Mouse (Mus musculus) forebrain, postnatal 0 days (tissue): ENCODE results near the gene Utp4. TPM values are rescaled to one million over a fixed set of nuclear protein-coding genes. Genes with fewer than 3 reads are reported as not detected.

Experiments
- ATAC-seq: fragments of 200-750 bp; cut with Nextera tagmentation; 2 replicates; pipeline ENCODE4 v1.8.0; 2017; ENCODE audit warnings: mild to moderate bottlenecking, moderate library complexity
- DNase-seq: peaks from one replicate; pipeline ENCODE4 v3.0.0-alpha.2; 2015
- H3K27ac ChIP-seq: fragments of 300-500 bp; sonication (generic); 2 replicates; pipeline ENCODE4 v1.5.1; 2014; ENCODE audit warnings: low read depth, mild to moderate bottlenecking, antibody characterized with exemption, low read length, moderate library complexity, mixed read lengths
- H3K27me3 ChIP-seq: fragments of 300-500 bp; sonication (generic); 2 replicates; pipeline ENCODE4 v1.6.1; 2014; ENCODE audit warnings: mild to moderate bottlenecking, low read length, mixed read lengths; ENCODE audit not compliant: insufficient read depth
- H3K36me3 ChIP-seq: fragments of 300-500 bp; sonication (generic); 2 replicates; pipeline ENCODE4 v1.6.1; 2014; ENCODE audit warnings: mild to moderate bottlenecking, moderate library complexity; ENCODE audit not compliant: insufficient read depth
- H3K4me1 ChIP-seq: fragments of 300-500 bp; sonication (generic); 2 replicates; pipeline ENCODE4 v1.6.1; 2014; ENCODE audit warnings: antibody characterized with exemption; ENCODE audit not compliant: insufficient read depth
- H3K4me2 ChIP-seq: fragments of 300-500 bp; sonication (generic); 2 replicates; pipeline ENCODE4 v1.6.1; 2014; ENCODE audit warnings: low read depth, mild to moderate bottlenecking, moderate library complexity
- H3K4me3 ChIP-seq: fragments of 300-500 bp; sonication (generic); 2 replicates; pipeline ENCODE4 v1.5.1; 2014; ENCODE audit warnings: low read depth, low read length, mixed read lengths
- H3K9ac ChIP-seq: fragments of 300-500 bp; sonication (generic); 2 replicates; pipeline ENCODE4 v1.6.1; 2014; ENCODE audit warnings: mild to moderate bottlenecking
- H3K9me3 ChIP-seq: fragments of 300-500 bp; sonication (generic); 2 replicates; pipeline ENCODE4 v1.6.1; 2016; ENCODE audit warnings: low read length
- CTCF ChIP-seq: sonication (generic); IDR thresholded peaks from 2 replicates; pipeline ENCODE4 v1.5.1; 2016; ENCODE audit warnings: antibody characterized with exemption, control low read depth, low read depth
- WGBS: fragments of 180-500 bp; shearing (Covaris S2); extraction: QIAGEN DNeasy Blood & Tissue Kit; methylation state at CpG from one replicate; pipeline ENCODE4 v1.1.7; 2014; 5-methylcytosine and 5-hydroxymethylcytosine counted together
- polyA plus RNA-seq: library from polyadenylated mRNA; unstranded; fragments of >200 nt; fragmentation: Nextera tagmentation; extraction: Ambion mirVana; gene quantifications from 2 replicates; pipeline ENCODE4 v1.2.1, GENCODE M21; 2015
- total RNA-seq: library from RNA; depleted of rRNA; stranded (reverse); fragments of >200 nt; gene quantifications from 2 replicates; pipeline ENCODE4 v1.2.3, GENCODE M21; 2014

Gene Utp4
- total and polyA plus RNA-seq, 2 experiments from 2014 or later: 22.2 to 30.4 TPM

DNA sequence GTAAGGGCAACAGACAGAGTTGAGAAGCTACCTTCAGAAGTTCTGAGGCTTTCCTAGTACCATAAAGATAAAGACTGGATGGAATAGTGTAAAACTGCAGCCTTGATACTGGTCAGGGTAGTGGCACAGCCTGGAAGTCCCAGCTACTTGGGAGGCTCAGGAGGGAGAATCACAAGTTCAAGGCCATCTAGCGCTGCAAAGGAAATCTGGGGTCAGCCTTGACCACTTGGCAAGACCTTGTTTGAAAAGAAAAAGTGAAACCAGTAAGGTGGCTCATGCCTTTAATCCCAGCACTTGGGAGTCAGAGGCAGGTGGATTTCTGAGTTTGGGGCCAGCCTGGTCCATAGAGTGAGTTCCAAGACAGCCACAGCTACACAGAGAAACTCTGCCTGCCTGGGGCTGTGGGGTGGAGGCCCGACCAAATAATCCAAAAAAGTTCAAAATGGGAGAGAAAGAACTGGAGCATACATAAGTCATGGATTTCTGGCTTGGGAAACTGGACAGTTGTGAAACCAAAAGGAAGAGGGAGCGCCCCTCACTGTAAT lies 50.5 kb downstream of the Utp4 start:
- ATAC-seq: no peak
- H3K27ac ChIP-seq: no peak overlapping the region
- H3K4me2 ChIP-seq: no peak overlapping the region
- no peaks in the 10 kb centered on the region for H3K9me3 ChIP-seq
- H3K9ac ChIP-seq: no peak overlapping the region
- H3K4me3 ChIP-seq: no peak overlapping the region
- 89% methylated on average over 3 of the region's 3 CpGs for whole genome bisulfite sequencing
- TF ChIP-seq CTCF: no peak
- no peaks in the 10 kb centered on the region for H3K4me1 ChIP-seq
- no peak for DNase-seq
- 0 out of 2 replicates have a peak, but pooled peaks cover under 1% of the 10 kb centered on the region for H3K27me3 ChIP-seq
- no peaks in the 10 kb centered on the region for H3K36me3 ChIP-seq

DNA sequence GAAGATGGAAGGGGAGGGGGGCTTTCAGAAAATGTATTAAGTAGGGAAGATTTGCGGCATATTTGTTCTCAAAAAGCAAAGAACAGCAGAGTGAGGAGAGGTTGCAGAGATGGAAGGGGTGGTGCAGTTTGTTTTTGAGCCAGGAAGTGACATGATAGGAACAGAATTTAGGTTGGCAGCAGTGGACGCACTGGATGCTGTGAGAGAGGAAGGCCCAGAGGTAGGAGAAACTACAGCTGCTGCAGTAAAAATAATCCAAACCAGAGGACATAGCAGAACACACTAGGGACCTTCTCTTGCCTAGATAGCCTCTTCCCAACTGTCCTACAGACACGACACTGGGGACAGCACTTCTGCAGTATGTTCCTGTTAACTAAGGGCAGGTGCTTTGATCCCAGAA lies 51.3 kb downstream of the Utp4 start:
- Histone ChIP-seq H3K27ac (no peak overlapping the region), H3K4me2 (no peak overlapping the region)

DNA sequence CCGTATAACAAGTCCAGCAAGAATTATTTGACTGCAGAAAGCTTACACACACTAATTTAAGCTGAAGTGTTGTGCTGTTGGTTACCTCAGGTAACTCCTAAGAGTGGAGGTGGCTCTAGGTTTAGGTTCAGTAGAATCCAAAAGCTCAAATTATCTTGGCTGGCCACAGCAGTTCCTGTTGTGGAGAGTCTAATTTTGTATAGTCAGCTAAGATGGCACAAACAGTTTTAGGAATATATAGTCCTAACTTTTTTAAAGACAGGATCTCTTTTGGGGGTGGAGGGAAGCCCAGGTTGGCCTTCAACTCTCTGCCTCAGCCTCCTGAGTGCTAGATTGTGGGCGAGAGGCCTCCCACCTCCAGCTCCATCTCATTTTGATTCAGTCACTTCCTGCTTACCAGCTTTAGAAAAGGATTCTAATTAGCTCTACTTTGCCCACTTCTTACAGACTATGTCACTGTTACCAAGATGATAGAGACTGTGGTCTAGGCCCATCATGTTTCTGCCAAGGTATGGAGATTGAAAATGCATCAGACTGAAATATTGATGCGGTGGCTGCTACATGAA lies 55.3 kb downstream of the Utp4 start:
- no peaks in the 10 kb centered on the region for H3K9me3 ChIP-seq
- no peak overlapping the region for H3K4me3 ChIP-seq
- no peaks in the 10 kb centered on the region for H3K36me3 ChIP-seq
- no peak overlapping the region for H3K27ac ChIP-seq
- H3K9ac ChIP-seq: no peak overlapping the region
- WGBS: 82% methylated on average over 3 of the region's 3 CpGs
- no peak for ATAC-seq
- H3K4me1 ChIP-seq: no peaks in the 10 kb centered on the region
- no peak overlapping the region for H3K4me2 ChIP-seq
- DNase-seq: no peak
- TF ChIP-seq CTCF: no peak
- H3K27me3 ChIP-seq: no peaks in the 10 kb centered on the region; the same call in 1 of the 2 replicates

More for the DNA sequence above, 51.3 kb downstream of the Utp4 start:
- TF ChIP-seq CTCF: no peak
- Histone ChIP-seq H3K9me3 (no peaks in the 10 kb centered on the region), H3K36me3 (no peaks in the 10 kb centered on the region), H3K4me1 (no peaks in the 10 kb centered on the region), H3K9ac (no peak overlapping the region), H3K4me3 (no peak overlapping the region), H3K27me3 (no peaks in the 10 kb centered on the region)
- 60% methylated on average over 3 of the region's 3 CpGs for WGBS
- ATAC-seq (no peak), DNase-seq (no peak)

DNA sequence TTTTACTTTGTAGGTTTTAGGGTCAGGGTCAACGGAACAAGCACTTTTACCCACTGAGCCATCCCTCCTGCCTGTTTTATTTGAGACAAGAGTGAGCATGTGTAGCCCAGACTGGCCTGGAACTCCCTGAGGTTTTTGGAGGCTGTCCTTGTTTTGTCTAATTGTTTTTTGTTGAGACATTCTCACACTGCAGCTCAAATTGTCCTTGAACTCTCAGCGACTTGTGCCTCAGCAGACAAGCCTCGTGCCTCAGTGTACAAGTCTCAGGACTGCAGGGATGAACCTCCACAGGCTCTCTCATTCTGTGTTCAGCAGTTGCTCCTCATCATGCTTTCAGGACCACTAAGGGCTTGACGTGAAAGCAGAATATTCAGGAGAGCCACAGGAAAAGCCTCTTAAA lies 58.3 kb downstream of the Utp4 start:
- Histone ChIP-seq H3K4me2 (no peak overlapping the region), H3K36me3 (no peaks in the 10 kb centered on the region), H3K9ac (no peak overlapping the region), H3K27me3 (no peaks in the 10 kb centered on the region; the same call in 1 of the 2 replicates), H3K4me3 (no peak overlapping the region), H3K27ac (no peak overlapping the region), H3K4me1 (no peaks in the 10 kb centered on the region), H3K9me3 (no peaks in the 10 kb centered on the region)
- DNase-seq: no peak
- no peak for ATAC-seq
- no peak for TF ChIP-seq CTCF
- 64% methylated on average over 4 of the region's 4 CpGs for WGBS

DNA sequence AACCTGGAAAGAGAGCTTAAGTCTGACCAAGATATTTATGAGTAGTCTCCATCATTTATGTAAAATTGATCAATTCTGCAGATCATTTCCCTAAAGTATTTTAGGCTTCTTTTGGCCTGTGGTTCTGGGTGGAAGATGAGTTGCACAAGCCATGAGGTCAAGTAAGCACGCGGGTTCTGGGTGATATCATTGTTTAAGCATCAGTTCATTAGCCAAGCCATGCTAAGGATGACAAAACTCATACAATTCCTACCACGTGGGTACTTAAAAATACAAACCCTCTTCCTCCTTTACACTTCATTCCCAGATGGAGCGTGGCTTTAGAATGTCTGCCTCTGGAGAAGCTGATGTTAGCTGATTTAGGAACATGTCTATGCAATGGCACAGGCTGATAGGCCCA lies 60.1 kb downstream of the Utp4 start:
- Histone ChIP-seq H3K27ac (no peak overlapping the region), H3K4me1 (no peaks in the 10 kb centered on the region), H3K4me2 (no peak overlapping the region), H3K9me3 (no peaks in the 10 kb centered on the region), H3K9ac (no peak overlapping the region), H3K36me3 (no peaks in the 10 kb centered on the region), H3K4me3 (no peak overlapping the region), H3K27me3 (no peaks in the 10 kb centered on the region; the same call in 1 of the 2 replicates)
- DNase-seq (no peak), ATAC-seq (no peak)
- 83% methylated on average over 4 of the region's 4 CpGs for WGBS
- no peak for TF ChIP-seq CTCF

DNA sequence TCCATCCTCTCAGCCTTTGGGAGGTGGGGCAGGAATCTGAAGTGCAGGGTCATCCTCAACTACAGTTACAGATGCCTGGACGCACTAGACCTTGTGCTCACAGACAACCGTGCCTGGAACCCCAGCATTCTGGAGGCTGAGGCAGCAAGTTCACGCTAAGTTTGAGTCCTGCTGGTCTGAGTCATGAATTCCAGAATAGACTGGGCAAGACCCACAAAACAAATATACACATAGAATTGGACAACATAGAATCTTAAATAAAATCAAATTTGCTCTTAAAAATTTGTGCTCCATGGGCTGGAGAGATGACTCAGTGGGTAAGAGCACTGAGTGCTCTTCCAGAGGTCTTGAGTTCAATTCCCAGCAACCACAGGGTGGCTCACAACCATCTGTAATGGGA lies 63.6 kb downstream of the Utp4 start:
- no peak overlapping the region for H3K4me3 ChIP-seq
- no peak overlapping the region for H3K4me2 ChIP-seq
- no peaks in the 10 kb centered on the region for H3K9me3 ChIP-seq
- H3K36me3 ChIP-seq: no peaks in the 10 kb centered on the region
- no peak overlapping the region for H3K9ac ChIP-seq
- H3K27me3 ChIP-seq: no peaks in the 10 kb centered on the region; the same call in 1 of the 2 replicates
- no peaks in the 10 kb centered on the region for H3K4me1 ChIP-seq
- no peak for DNase-seq
- no peak for TF ChIP-seq CTCF
- 81% methylated on average over 3 of the region's 3 CpGs for WGBS
- no peak for ATAC-seq
- H3K27ac ChIP-seq: no peak overlapping the region

DNA sequence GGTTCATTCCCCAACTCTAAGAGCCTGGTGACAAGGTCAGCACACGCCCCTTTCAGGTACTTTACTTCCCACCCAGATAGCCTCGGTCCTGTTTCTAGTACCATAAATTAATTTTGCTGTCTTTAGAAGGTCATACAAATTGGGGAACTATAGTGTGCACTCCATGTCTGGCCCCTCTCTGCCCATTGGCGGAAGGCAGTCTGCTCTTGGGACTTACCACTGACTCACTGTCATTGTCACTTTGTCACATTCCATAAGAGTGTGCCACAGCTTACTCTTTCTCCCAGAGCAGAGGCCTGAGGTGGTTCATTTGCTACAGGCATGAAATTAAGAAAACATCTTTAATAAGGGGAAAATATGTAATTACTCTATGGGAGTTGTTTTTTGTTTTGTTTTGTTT lies 64.8 kb downstream of the Utp4 start:
- no peak for DNase-seq
- Histone ChIP-seq H3K36me3 (no peaks in the 10 kb centered on the region), H3K27ac (no peak overlapping the region), H3K4me1 (no peaks in the 10 kb centered on the region), H3K9ac (no peak overlapping the region), H3K9me3 (no peaks in the 10 kb centered on the region), H3K4me2 (no peak overlapping the region), H3K4me3 (no peak overlapping the region), H3K27me3 (no peaks in the 10 kb centered on the region)
- TF ChIP-seq CTCF: no peak
- 94% methylated on average over 3 of the region's 3 CpGs for WGBS
- ATAC-seq: no peak
